Mouse (Mus musculus) cerebellum, adult (tissue): ENCODE data around the gene Fbxl17.
A peak's percentile ranks its signal among the peaks of the same experiment; 100 is the strongest.

ENCODE experiments used
- ATAC-seq: cut with Nextera tagmentation; 2 replicates; pipeline ENCODE4 v1.9.2; 2017; ENCODE audit warnings: mild to moderate bottlenecking, moderate library complexity, mixed read lengths; ENCODE audit not compliant: insufficient number of reproducible peaks, low FRiP score, low TSS enrichment

Fbxl17 gene

DNA sequence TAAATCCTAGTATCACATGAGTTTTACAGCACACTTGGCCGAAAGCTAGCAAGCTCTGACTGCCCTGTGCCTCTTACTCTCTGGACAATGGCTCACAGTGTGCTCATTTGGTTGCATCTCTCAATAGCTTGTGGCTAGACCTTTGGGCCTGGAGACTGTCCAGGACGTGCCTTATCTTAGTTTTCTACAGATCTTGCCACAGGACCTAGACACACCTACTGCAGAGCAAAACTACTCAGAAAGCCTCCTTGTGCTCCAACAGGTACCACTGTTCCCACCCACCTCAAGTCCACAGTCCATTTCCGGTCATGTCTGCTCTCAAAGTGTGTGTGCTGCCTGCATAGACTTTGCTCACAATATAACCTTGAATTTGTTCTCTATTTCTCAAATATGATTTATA, 319.8 kb downstream of the Fbxl17 start:
- ATAC-seq: no peak

DNA sequence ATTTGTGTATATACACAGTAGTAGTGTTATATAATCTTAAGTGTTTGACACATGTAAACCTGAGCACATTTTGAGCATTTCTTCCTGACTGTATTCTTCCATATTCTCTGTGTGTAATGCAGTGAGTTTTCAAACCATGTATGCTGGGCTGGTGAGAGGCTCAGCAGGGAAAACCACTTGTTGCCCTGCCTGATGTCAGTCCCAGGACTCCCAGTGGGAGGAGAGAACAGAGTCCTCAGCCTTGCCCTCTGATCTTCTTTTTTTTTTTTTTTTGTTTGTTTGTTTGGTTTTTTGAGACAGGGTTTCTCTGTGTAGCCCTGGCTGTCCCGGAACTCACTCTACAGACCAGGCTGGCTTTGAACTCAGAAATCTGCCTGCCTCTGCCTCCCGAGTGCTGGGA, 321.5 kb downstream of the Fbxl17 start:
- no peak for ATAC-seq

DNA sequence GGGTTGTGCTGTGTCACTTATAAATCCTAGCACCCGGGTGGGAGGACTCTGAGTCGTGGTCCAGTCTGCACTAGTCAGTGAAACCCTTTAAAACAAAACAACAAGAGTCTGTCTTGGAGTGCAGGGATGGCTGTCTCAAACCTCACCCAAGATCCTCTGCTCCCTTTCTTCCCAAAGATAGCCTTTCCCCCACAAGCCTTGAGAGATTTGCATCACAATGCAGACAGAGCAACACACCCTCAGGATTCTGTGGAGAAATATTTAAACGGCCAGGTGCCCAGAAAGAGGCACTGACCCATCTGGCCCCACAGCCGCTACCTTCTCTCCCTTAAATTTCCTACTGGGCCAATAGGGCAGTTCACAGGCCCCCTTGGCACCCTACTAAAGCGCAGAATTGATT, 323.4 kb downstream of the Fbxl17 start:
- ATAC-seq: no peak

DNA sequence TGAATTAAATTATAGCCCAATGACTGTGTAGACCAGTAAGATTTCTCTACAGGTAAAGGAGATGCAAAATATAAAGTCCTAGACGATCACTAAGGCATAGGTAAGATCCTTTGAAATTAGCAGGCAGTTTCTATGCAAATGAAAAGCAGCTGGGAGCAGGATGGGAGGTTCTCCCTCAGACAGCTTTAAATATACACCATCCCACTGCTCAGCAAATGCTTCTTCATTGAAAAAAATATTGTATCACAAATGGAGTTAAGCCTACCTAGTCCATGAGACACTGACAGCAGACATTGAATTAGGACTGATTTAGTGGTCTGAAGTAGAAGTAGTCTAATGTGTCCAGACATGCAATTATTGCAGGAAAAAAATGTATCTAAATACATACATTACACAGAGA, 327.1 kb downstream of the Fbxl17 start:
- ATAC-seq: no peak

DNA sequence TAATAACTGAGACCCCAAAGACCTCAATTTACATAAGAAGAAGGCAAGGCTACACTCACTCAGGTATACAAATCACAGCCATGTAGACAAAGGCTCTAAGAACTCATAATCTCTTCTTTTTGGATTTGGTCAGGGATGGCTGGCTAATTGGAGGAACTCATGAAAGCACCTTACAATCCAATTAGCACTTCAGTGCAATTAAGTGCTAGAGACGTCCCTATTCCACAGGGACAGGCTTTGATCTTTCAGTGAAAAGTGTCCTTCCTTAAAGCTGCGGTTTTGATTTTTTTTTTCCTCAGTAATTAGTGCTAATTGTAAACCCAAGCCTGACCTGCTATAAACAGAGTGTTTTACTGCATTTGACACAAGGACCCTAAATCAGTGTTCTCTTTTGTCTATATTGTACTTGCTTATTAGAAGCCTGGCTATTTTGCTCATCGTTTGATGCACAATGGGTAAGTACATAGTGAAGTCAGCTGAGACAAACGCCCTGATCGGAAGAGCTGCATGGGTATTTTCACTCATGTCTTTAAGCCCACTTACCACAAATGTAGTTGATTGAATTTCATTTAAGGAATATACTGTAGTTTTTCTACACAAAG, 327.8 kb downstream of the Fbxl17 start:
- no peak for ATAC-seq

DNA sequence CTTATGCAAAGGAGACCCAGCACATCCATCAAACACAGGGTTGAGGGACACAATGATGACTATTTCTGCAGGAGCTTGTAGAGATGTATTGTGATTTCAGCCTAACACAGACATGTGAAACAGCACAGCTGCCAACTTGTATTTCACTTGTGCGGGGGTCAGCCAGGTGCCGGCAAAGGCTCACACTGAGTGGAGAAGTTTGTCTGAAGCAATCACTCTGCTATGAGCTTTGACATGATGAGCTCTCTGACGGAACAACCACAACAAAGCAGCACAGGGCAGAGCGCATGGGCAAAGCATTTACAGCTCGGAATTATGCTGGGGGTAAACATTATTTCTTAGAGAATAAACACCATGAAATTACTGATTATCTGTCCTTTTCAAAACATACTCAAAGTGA, 328.6 kb downstream of the Fbxl17 start:
- ATAC-seq: no peak

DNA sequence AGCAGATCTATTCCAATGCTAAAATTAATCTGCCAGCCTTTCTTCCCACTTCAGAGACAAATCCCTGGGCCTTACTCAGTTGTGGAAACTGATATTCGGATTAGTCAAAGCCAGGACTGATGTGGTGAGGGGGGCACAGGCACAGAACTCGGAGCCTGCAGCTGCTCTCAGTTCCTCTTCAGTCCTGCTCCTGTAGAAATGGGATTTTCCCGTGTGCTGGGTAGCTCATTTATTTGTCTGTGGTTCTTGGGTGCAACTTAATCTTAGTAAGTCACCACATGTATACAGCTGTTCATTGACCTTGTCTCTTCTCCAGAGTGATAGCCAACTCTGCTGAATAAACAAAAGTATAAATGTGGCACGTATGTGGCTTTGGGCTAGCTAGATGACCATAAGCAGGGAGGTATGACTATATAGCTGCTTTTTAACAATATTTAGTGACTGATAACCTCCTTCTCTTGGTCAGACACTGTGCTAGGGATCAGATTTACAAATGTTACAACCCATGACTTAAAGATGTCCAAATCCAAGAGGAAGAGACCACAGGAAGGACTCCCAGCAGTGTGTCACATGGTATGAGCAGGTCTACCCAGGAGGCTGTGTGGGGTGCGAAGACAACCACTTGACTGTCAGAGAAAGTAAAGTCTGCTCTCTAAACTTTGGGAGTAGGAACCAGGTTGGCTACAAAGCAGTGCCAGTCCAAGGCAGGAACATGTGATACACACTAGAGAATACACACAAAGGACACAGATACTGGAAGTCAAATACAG, 331.6 kb downstream of the Fbxl17 start:
- no peak for ATAC-seq

DNA sequence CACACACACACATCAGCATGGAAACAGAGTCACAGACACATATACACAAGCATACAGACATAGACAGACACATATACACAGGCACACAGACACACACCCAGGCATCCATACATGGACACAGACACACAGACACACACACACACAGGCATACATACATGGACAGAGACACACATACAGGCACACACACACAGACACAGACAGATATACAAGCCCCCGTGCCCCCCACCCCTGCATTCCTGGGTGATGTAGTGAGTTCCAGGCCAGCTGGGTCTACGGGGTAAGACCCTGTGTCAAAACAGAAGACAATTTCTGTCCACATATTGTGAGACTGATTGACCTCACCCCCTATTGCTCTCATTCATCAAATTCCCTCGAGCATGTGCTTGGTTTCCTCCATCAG, 332.6 kb downstream of the Fbxl17 start:
- no peak for ATAC-seq

DNA sequence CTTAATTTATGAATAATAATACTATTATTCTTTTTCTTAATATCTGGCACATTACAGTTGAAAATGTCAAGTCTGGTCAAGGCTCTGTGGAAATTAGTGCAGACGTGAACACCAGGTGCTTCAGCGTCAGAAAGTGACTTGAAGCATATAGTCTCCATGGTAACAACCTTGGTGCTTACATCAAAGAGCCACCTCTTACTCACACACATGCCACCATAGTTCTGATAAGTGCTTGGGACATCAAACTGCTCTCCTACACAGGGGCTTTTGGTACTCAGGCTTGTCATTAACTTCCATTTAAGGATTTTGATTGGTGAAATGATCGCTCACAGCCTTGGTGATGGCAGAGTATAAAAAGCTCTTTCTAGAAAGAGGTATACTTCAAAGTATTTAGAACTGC, 333.1 kb downstream of the Fbxl17 start:
- ATAC-seq: no peak

DNA sequence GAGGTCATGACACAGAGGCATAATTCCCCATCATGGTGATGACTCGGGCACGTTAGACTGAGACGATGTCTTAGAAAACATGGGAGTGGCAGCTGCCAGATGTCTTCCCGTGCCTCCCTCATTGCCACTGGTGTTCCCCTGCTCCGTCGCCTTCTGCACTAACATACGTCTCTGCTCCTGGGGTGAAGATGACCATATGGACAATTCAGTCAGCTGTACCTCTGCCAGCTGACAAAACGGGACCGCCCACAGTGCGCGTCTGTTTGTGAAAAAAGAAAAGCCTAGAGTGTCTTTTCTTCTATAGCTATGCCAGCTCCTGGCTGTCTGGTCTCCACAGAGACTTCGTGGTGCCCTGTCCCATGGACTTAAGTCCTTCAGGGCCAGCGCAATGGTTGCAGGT, 334.0 kb downstream of the Fbxl17 start:
- peak; percentile 82 for ATAC-seq

DNA sequence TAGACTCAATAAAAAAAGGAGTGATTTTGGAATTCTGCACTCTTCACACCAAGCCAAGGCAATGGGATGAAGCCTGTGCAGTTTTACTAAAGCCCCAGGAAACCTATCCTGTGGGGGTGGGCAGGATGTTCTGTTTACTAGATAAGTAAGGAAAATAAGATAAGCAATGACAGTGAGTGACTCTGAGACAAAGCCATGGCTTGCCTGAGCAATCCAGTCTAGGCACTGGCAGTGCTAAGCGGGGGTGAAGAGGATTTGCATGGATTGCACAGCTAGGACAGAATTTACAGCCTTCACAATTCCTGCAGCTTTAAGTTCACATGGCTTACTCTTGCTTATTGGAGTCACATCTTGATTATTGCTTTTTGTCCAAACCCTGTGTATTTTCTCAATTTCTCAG, 335.5 kb downstream of the Fbxl17 start:
- no peak for ATAC-seq

DNA sequence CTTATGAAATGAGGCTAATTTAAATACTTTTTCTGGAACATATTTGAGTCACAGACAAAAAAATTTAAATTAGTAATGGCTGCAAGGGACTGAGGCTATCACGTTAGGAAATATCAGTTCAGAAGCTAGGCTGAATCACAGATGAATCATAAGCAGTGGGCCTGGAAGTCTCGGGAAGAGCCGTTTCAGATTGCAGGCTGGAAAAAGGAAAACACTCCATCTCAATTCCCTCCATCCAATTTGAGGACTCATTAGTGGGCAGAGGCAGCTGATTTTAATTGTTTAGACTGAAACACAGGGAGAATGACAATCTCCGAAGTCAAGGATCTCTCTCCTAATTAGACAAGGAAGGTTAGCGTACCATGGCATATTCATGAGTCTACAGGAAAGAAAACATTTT, 337.9 kb downstream of the Fbxl17 start:
- no peak for ATAC-seq

DNA sequence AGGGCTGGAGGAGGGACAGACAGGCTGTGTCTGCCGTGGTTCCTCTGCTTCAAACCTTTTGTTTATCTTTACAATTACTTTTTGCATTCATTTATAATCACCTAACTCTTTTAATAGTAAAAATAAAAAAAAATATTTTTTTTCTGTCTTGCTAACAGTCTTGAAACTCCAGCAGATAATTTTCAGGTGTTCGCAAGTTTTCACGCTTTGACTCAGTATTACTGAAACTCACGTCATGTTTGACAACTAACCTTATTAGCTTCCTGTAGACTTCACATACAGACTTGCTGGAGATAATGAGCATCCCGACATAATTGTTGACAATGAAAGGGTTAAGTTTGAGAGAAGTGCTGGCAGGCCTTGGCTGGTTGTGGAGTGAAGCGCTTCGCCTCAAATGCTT, 340.6 kb downstream of the Fbxl17 start:
- ATAC-seq: no peak

DNA sequence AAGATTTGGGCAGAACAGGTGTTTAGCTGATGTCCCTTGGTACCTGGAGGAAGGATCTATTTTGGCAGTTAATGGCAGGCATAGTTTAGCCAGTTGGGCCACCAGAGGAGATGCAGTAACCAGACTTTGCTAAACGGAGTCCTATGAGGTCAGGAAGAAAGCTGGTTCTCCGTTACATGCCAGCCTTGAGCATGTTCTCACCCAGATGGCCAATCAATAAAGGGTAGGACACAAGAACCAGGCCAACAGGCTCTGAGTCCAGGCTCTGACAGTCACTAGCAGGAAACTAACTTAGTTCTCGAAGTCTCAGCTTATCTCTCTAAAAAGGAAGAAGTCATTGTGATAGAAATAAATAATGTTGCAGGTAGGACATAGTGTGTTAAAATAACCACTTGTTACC, 341.4 kb downstream of the Fbxl17 start:
- no peak for ATAC-seq

DNA sequence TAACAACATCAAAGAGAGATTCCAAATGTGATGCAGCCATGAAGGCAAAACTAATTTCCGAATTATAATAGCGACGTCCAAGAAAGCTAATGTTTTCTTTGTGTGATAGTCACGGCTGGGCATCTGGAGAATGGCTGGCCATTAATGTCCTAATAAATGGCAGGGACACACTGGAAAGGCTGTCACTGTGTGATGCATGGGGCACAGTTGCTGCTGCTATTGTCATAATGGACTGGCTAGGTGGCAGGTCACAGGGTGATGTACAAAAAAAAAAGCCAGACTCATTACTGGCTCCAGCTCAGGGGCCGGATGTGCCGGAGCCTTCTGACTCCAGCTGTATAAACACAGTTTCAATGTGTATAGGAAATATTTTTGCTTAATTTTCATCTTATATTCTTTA, 341.9 kb downstream of the Fbxl17 start:
- ATAC-seq: no peak

DNA sequence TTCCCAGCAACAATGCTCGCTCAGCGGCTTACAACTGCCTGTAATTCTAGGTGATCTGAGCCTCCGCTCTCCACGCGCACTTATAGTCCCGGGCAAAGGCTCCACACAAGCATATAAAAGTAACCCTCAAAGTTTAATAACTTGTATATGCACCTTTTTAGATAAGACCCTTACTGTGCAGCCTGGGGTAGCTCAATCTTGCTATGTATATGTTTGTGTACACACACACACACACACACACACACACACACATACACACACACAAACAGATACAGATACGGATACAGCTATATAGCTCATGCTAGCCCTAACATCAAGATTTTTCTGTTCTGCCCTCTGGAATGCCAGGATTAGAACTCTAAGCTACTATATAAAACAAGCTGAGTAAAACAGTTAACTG, 342.8 kb downstream of the Fbxl17 start:
- ATAC-seq: no peak

DNA sequence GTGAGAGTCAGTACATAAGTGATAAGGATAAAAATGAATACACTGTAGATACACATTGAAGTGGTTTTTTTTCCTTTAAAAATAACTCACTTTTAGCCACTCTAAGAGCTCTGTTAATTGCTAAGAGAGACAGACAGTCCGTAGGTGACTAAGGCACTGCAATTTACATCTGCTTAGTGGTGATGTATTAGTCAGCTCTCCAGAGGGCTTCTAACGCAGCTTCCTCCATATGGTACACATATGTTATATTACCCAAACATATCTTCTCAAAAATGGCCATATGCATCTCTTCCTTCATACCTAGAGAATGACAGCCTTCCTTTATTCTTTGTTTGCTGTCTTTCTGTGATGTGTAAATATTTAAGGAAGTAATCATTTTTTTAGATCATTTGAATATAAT, 353.3 kb downstream of the Fbxl17 start:
- ATAC-seq: no peak

DNA sequence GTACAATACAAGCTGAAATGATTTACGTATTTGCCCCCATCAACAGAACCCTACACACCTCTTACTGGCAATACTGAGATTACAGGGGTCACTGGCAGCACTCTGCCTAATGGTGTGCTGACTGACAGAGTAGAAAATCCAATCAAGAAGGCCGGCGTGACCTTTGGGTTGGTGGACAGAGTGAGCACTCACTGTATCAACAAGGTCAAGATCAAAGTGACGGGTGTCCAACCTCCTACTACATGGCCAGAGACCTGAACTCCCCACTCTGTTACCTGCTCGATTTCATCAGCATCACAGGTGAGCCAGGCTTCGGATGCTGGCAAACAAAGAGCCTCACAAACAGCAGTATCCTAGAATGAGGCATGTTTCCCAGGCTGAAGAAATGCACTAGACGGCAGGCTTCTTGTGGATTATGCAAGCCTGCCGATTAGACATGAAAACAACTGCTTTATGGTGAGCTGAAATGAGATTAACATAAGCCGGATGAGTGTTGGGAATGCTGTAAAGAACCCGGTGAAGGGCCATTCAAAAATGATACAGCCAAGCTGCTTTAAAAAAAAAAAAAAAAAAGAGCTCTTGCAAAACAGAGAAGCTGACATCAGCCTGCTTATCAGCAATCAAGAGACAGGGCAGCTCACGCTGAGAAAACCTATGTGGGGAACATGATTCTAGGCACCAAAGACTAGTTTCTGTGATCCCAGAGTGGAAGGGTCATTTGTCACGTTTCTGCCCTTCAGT, 353.9 kb downstream of the Fbxl17 start:
- no peak for ATAC-seq

DNA sequence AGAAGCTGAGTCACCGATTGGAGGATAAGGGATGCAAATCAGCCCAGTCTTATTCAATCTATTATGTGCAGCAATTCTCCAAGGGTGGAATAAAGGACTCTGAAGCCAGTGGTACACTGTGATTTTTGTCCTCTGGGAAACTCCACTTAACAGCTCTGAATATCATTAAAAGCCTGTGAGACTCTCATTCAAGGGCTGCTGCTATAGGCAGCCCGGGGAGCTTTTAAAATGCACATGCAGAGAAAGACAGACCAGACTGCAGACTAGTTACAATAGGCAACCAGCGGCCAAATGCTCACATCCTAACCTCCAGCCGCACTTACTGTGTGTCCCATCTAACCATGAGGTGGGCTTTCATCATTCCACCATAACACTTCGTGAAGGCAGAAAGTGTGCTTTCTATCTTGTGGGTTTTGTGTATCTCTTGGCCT, 354.5 kb downstream of the Fbxl17 start:
- ATAC-seq: no peak

DNA sequence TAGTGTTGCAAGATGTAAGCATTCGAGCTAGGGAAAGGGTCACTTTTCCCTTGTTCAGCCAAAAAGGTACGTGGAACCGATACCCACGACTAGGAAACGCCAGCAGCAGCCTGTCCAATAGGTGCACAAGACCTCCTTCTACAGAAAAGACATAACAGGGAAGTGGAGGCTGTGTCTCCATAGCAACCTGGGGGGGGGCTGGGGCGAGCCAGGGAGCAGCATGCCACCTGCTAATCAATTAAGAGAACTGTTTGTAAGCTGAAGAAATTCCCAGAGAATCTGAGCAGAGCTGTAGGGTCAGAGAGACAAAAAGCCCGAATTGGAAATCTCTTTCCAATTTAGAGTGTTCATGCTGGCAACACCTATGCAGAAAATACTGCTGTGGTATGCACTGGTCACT, 356.0 kb downstream of the Fbxl17 start:
- no peak for ATAC-seq

DNA sequence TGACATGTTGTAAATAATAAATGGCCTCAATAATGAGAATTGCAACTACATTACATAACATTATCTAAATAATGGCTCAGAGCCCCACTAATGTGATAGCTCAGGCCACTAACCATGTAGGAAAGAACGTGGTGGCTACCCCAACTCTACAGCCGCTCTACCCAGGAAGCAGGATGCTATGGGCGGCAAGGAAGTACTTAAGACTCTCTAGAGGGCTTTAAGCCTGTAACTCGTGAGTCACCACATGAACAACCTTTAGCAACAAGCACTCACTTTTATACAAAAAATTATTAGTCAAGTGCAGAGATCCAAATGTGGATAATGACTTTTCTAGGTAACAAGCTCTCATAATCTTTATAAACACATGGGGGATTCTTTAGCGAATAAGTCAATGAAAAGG, 365.0 kb downstream of the Fbxl17 start:
- no peak for ATAC-seq

DNA sequence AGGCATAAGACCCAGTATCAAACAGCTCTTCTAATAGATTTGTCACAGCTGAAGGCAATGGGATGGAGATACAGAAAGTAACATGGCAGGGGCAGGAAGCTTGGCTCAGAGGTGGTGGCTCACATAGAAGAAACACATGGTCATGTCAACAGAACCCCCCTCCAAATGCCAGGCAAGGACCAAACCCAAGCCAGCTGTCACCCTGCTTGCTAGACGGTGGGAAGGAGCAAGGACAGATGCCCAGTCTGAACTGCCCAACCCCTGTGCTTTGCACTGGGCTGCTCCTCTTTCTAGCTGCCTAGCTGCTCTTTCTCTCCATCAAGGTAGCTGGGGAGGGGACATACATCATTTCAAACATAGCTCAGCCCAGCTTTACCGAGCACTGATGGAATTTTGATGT, 377.4 kb downstream of the Fbxl17 start:
- ATAC-seq: no peak
